Mouse (Mus musculus): Measurements from ENCODE around the gene Col26a1. TPM values are rescaled to one million over a fixed set of nuclear protein-coding genes. Genes with fewer than 3 reads are reported as not detected.

Gene Col26a1
- total and polyA plus RNA-seq, 3 experiments: 0.72 TPM; not detected in 2

DNA sequence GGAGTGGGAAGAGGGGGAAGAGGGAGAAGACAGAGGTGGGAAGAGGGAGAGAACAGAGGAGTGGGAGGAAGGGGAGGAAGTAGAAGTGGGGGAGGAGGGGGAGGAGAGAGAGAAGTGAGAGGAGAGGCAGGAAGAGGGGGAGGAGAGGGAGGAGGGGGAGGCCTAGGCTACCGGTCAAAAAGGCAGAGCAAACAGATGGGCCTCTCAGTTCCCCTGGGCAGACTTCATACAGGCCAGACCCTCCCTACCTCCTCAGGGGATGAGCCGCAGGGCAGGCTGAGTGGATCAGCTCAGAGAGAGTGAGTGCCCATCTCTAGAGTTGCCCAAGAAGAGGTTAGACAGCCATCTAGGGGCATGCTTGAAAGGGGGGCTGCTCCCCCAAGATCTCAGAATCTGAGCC is 86.1 kb downstream of the Col26a1 start:
- H3K4me1 ChIP-seq (ENCODE audit: control insufficient read depth in 1 of 2, insufficient read depth in 2 of 2): peaks cover 19 to 24% of the 10 kb centered on the region in 2 experiments

DNA sequence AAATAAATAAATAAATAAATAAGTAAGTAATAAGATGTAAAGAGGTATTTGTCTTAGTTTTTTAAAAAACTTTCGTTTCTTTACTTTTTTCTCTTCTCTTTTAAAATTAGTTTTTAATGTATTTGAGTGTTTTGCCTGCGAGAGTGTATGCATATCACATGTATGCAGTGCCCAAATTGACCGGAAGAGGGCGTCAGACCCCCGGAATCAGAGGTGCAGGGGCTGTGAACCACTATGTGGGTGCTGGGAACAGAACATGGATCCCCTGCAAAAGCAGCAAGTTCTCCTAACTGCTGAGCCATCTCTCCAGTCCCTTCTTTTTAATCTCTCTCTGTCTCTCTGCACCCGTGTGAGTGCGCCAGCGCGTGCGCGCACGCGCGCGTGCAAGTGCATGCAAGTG is 89.2 kb downstream of the Col26a1 start:
- Histone ChIP-seq H3K4me1 (ENCODE audit: control insufficient read depth in 1 of 2, insufficient read depth in 2 of 2) (peaks cover 19 to 24% of the 10 kb centered on the region in 2 experiments), H3K36me3 (replicated peaks in 1 of 2; ENCODE audit: control insufficient read depth in 1 of 2, insufficient read depth in 1 of 2, low read length in 1 of 2) (no peaks in the 10 kb centered on the region), H3K27ac (ENCODE audit: insufficient read depth, low read depth) (no peak overlapping the region), H3K4me3 (replicated peaks in 1 of 3; ENCODE audit: low read depth in 2 of 3, low read length in 2 of 3, poor library complexity in 1 of 3) (no peak overlapping the region), H3K9me3 (replicated peaks; ENCODE audit: low read length) (peaks cover 8% of the 10 kb centered on the region), H3K27me3 (replicated peaks) (peaks cover 32% of the 10 kb centered on the region), H3K79me2 (replicated peaks; ENCODE audit: control insufficient read depth, extremely low read depth, insufficient read depth, poor library complexity, severe bottlenecking) (no peaks in the 10 kb centered on the region), H3K9ac (ENCODE audit: insufficient read depth, low read depth) (no peak overlapping the region), H3K4me2 (ENCODE audit: insufficient read depth, low read depth, poor library complexity, severe bottlenecking) (no peak overlapping the region)
- TF ChIP-seq MAX (IDR thresholded peaks at IDR 0.05; ENCODE audit: low read length) (no peak), USF1 (IDR thresholded peaks at IDR 0.05; ENCODE audit: low read depth, low read length) (no peak), CTCF (conservative IDR thresholded peaks at IDR 0.05 in 1 of 2, IDR thresholded peaks at IDR 0.05 in 1 of 2; ENCODE audit: low read depth in 2 of 2, low read length in 2 of 2) (no peak; a peak in 1 of 4 replicates), POLR2AphosphoS2 (IDR thresholded peaks at IDR 0.05; ENCODE audit: low read depth, low read length) (no peak), EP300 (IDR thresholded peaks at IDR 0.05; ENCODE audit: low read length) (no peak), MAZ (IDR thresholded peaks at IDR 0.05; ENCODE audit: low read depth, low read length) (no peak), TCF12 (IDR thresholded peaks at IDR 0.05; ENCODE audit: low read depth, low read length) (no peak), ELF1 (IDR thresholded peaks at IDR 0.05; ENCODE audit: low read depth, low read length) (no peak), ZMIZ1 (IDR thresholded peaks at IDR 0.05; ENCODE audit: low read depth, low read length) (no peak), CHD2 (IDR thresholded peaks at IDR 0.05; ENCODE audit: low read length) (no peak)
- DNase-seq (ENCODE audit: extremely low read depth): no peak
- dilution Hi-C loops (cut with MboI; ENCODE audit: extremely low pct_ligation_motif_present, extremely low pct_unique_long_range_greater_than_20kb, low sequenced_read_pairs): no loop called here
- in situ Hi-C loops (cut with MboI; ENCODE audit: low pct_ligation_motif_present, low pct_unique_long_range_greater_than_20kb, low sequenced_read_pairs): loop anchor here (5.0 kb wide), 1 partner anchor 88 kb away; the partner anchor contains the start of gene Col26a1

More for the DNA sequence above, 86.1 kb downstream of the Col26a1 start:
- TF ChIP-seq USF1 (IDR thresholded peaks at IDR 0.05; ENCODE audit: low read depth, low read length) (no peak), ZNF384 (IDR thresholded peaks at IDR 0.05; ENCODE audit: low read depth, low read length) (no peak), MYC (IDR thresholded peaks at IDR 0.05; ENCODE audit: low read depth, low read length) (no peak), IRF4 (IDR thresholded peaks at IDR 0.05; ENCODE audit: low read depth, low read length) (peak; percentile 54; the same call in 1 of the 2 replicates), MAZ (IDR thresholded peaks at IDR 0.05; ENCODE audit: low read depth, low read length) (0 out of 2 replicates have a peak, but pooled peaks have one; percentile 57), EP300 (IDR thresholded peaks at IDR 0.05; ENCODE audit: low read length) (no peak)
- no peaks in the 10 kb centered on the region for H3K79me2 ChIP-seq (replicated peaks; ENCODE audit: control insufficient read depth, extremely low read depth, insufficient read depth, poor library complexity, severe bottlenecking)
- in situ Hi-C loops (cut with MboI; ENCODE audit: low pct_ligation_motif_present, low pct_unique_long_range_greater_than_20kb, low sequenced_read_pairs) (no loop called here), dilution Hi-C loops (cut with MboI; ENCODE audit: extremely low pct_ligation_motif_present, extremely low pct_unique_long_range_greater_than_20kb, low sequenced_read_pairs) (no loop called here)
- peaks cover 8% of the 10 kb centered on the region for H3K9me3 ChIP-seq (replicated peaks; ENCODE audit: low read length)
- peak overlapping the region in 1 of 3 experiments; percentile 10 for H3K4me3 ChIP-seq (replicated peaks in 1 of 3; ENCODE audit: low read depth in 2 of 3, low read length in 2 of 3, poor library complexity in 1 of 3)
- H3K27me3 ChIP-seq (replicated peaks): peaks cover 19% of the 10 kb centered on the region
- no peak overlapping the region for H3K27ac ChIP-seq (ENCODE audit: insufficient read depth, low read depth)
- peak overlapping the region; percentile 30; the same call in 1 of the 2 replicates for H3K9ac ChIP-seq (ENCODE audit: insufficient read depth, low read depth)
- H3K36me3 ChIP-seq (replicated peaks in 1 of 2; ENCODE audit: control insufficient read depth in 1 of 2, insufficient read depth in 1 of 2, low read length in 1 of 2): no peaks in the 10 kb centered on the region
- DNase-seq (ENCODE audit: extremely low read depth): peak; percentile 14
- no peak overlapping the region; the same call in 1 of the 2 replicates for H3K4me2 ChIP-seq (ENCODE audit: insufficient read depth, low read depth, poor library complexity, severe bottlenecking)

DNA sequence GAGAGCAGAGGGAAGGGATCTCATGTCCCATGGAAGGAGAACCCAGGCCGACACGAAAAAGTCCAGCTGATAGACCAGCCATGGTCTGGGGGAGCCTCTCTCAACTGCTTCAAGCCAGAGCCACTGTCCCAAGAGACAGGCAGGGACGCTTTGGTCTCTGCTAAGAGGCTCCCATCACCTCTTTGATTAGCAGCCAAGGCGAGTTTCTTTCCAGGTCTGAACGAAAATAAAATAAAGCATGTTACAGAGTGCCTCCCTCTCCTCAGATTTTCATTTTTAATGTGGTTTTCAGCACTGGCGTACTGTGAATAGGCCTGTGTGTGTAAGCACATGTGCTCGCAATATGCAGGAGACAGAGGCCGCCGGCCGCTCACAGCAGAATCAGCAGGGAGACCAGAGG is 90.5 kb downstream of the Col26a1 start:
- in situ Hi-C loops (cut with MboI; ENCODE audit: low pct_ligation_motif_present, low pct_unique_long_range_greater_than_20kb, low sequenced_read_pairs): loop anchor here (5.0 kb wide), 1 partner anchor 90 kb away; the partner anchor contains the start of gene Col26a1
- H3K9ac ChIP-seq (ENCODE audit: insufficient read depth, low read depth): no peak overlapping the region

More for the DNA sequence above, 90.5 kb downstream of the Col26a1 start:
- dilution Hi-C loops (cut with MboI; ENCODE audit: extremely low pct_ligation_motif_present, extremely low pct_unique_long_range_greater_than_20kb, low sequenced_read_pairs): no loop called here
- no peak overlapping the region for H3K4me2 ChIP-seq (ENCODE audit: insufficient read depth, low read depth, poor library complexity, severe bottlenecking)
- H3K36me3 ChIP-seq (replicated peaks in 1 of 2; ENCODE audit: control insufficient read depth in 1 of 2, insufficient read depth in 1 of 2, low read length in 1 of 2): no peaks in the 10 kb centered on the region
- peaks cover 4% of the 10 kb centered on the region for H3K9me3 ChIP-seq (replicated peaks; ENCODE audit: low read length)
- H3K4me3 ChIP-seq (replicated peaks in 1 of 3; ENCODE audit: low read depth in 2 of 3, low read length in 2 of 3, poor library complexity in 1 of 3): no peak overlapping the region
- DNase-seq (ENCODE audit: extremely low read depth): no peak
- H3K79me2 ChIP-seq (replicated peaks; ENCODE audit: control insufficient read depth, extremely low read depth, insufficient read depth, poor library complexity, severe bottlenecking): no peaks in the 10 kb centered on the region
- no peak overlapping the region for H3K27ac ChIP-seq (ENCODE audit: insufficient read depth, low read depth)
- H3K27me3 ChIP-seq (replicated peaks): peaks cover 44% of the 10 kb centered on the region
- H3K4me1 ChIP-seq (ENCODE audit: control insufficient read depth in 1 of 2, insufficient read depth in 2 of 2): peaks cover 19 to 22% of the 10 kb centered on the region in 2 experiments
- no peak for TF ChIP-seq NRF1 (IDR thresholded peaks at IDR 0.05; ENCODE audit: low read depth, low read length)
- no peak for TF ChIP-seq TCF12 (IDR thresholded peaks at IDR 0.05; ENCODE audit: low read depth, low read length)
- no peak for TF ChIP-seq TBP (conservative IDR thresholded peaks at IDR 0.05; ENCODE audit: low read depth, low read length)
